Mouse (Mus musculus): Measurements from ENCODE around the gene Ruvbl2.

The Ruvbl2 gene

GRCm38 (mm10) chr7:45421194-45421593, 16.7 kb downstream of the Ruvbl2 start:
- DNase-seq, result no peak

GRCm38 (mm10) chr7:45420615-45420919, 17.3 kb downstream of the Ruvbl2 start, which contains the start of gene Lhb:
Lhb (plus strand) TSS chr7:45420820.
- DNase-seq, result no peak

- DNase-seq, result no peak
Observed at GRCm38 (mm10) chr7:45419859-45420614, 17.9 kb downstream of the Ruvbl2 start.

- no peak for DNase-seq
Observed at GRCm38 (mm10) chr7:45417962-45418492, 19.9 kb downstream of the Ruvbl2 start.

GRCm38 (mm10) chr7:45415636-45416035, 22.3 kb downstream of the Ruvbl2 start:
- no peak for DNase-seq

- no peak for DNase-seq
Observed at GRCm38 (mm10) chr7:45414740-45415224, 23.1 kb downstream of the Ruvbl2 start.

- no peak for DNase-seq
Observed at GRCm38 (mm10) chr7:45413864-45414739, 23.8 kb downstream of the Ruvbl2 start.

- no peak for DNase-seq
Observed at GRCm38 (mm10) chr7:45413113-45413863, 24.6 kb downstream of the Ruvbl2 start, which contains the start of gene Ntf5. Ntf5 (plus strand) TSS chr7:45413695.

- DNase-seq, result no peak
Observed at GRCm38 (mm10) chr7:45412421-45412820, 25.5 kb downstream of the Ruvbl2 start.

GRCm38 (mm10) chr7:45409497-45410163, 28.3 kb downstream of the Ruvbl2 start:
- DNase-seq, result no peak

GRCm38 (mm10) chr7:45408949-45409348, 28.9 kb downstream of the Ruvbl2 start:
- DNase-seq, result no peak

- DNase-seq, result no peak
Observed at GRCm38 (mm10) chr7:45408351-45408750, 29.5 kb downstream of the Ruvbl2 start.

GRCm38 (mm10) chr7:45407836-45408235, 30.1 kb downstream of the Ruvbl2 start:
- no peak for DNase-seq

- DNase-seq, result no peak
Observed at GRCm38 (mm10) chr7:45406157-45407156, 31.4 kb downstream of the Ruvbl2 start.

GRCm38 (mm10) chr7:45405091-45406075, 32.5 kb downstream of the Ruvbl2 start, which contains the start of gene Kcna7:
Kcna7 (plus strand) TSS chr7:45405653.
- DNase-seq, result peak; percentile 65

GRCm38 (mm10) chr7:45403532-45404261, 34.2 kb downstream of the Ruvbl2 start:
- peak; percentile 51 for DNase-seq

- DNase-seq, result no peak
Observed at GRCm38 (mm10) chr7:45401521-45402085, 36.3 kb downstream of the Ruvbl2 start.

GRCm38 (mm10) chr7:45396787-45397186, 41.1 kb downstream of the Ruvbl2 start:
- DNase-seq, result no peak

All from cerebellum, adult 9-10 months (tissue).